Mouse (Mus musculus) neutrophil, adult 65 days (primary cell): ENCODE data around the gene Npcd. TPM values are rescaled to one million over a fixed set of nuclear protein-coding genes. Genes with fewer than 3 reads are reported as not detected.

Experiments used
- total RNA-seq: library from RNA; stranded (reverse); gene quantifications from 2 replicates; pipeline ENCODE4 v1.2.4, GENCODE M21; 2023

The Npcd gene
- total RNA-seq, result not detected in 2 replicates

DNA sequence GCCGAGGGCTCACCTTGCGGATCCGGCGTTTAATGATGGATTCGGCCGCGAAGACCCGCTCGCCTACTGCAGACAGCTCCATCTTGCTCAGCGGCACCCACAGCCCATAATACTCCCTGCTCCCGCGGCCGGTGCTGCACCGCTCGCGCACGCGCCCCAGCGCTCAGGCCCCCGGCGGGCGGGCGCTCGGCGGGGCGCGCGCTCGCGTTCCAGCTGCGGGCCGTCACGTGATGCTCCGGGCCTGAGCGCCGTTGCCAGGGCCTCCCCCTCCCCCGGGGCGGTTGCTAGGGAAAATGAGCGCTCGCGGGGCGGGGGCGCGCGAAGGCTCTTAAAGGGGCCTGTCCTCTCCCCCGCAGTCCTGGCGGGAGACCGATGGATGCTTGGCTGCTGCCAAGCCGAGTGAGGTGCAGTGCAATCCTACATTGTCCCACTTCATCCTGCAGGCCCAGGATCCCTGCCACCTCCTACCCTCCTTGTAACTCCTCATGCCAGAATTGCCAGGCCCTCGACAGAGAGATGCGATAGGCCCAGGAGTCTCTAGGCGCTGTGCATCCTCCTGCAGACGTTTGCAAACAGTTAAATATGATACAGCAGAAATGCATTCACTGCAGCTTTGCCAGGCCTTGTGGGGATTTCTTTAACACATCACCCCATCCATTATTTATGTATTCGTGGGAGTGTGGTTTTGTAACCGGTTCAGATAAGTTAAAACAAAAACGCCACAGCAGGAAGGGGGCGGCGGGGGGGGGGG is at the start of gene Npcd, which contains the start of gene Cbx6:
Gene Npcd, minus strand, starts transcription at position 108 of the 751 bp plus-strand sequence.
Gene Cbx6, minus strand, starts transcription at position 559 of the 751 bp plus-strand sequence.

DNA sequence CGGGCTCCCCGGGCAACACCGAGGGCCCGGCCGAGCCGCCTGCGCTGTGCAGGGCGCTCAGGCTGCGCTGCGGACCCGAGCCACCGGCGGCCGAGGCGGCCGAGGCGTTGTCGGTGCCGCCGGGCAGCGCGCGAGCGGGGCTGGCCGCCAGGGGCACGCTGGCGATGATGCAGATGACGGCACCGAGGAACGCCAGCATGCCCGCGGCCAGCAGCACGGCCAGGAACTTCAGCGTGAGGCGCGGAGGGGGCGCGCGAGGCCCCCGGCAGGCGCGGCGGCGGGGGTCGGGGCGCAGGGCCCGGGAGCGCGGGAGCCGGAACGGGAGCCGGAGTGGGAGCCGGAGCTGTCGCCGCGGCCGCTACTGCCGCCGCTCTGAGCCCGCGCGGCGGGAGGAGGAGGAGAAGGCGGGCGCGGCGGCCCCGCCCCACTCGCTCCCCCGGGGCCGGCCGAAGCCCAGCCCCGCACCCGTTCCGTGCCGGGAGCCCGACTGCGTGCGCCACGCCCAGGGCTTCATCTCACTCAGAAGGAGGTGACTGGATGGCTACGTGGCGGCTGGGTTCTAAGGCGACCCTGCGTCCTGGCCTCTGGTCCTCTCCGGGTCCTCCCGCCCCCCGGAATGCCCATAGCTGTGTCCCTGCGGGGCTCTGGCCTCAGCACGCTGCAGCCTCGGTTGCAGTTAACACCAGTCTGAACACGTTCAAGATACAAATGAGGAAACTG is 29.5 kb downstream of the Npcd start, which contains the start of gene Nptxr:
Gene Nptxr, minus strand, starts transcription at position 415 of the 720 bp plus-strand sequence.

DNA sequence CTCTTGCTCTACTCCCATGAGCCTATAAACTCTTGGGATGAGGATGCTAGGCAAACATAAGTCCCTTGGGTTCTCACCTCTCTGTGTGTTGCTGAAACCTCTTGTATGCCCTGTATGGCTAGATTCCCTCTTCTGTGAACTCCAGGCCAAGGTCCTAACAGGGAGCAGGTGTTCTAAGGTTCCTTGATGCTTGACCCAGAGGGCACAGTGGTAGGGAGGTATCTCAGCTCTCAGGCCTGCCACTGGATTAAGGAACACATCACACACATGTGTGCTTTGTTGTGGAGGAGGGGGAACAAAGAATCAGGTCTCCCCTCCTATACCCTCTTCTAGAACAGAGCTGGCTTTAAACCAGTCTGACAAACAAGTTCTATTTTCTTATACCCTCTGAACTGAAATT is 56.3 kb downstream of the Npcd start, which contains the start of gene Dnal4:
Gene Dnal4, minus strand, starts transcription at position 101 of the 400 bp plus-strand sequence.

DNA sequence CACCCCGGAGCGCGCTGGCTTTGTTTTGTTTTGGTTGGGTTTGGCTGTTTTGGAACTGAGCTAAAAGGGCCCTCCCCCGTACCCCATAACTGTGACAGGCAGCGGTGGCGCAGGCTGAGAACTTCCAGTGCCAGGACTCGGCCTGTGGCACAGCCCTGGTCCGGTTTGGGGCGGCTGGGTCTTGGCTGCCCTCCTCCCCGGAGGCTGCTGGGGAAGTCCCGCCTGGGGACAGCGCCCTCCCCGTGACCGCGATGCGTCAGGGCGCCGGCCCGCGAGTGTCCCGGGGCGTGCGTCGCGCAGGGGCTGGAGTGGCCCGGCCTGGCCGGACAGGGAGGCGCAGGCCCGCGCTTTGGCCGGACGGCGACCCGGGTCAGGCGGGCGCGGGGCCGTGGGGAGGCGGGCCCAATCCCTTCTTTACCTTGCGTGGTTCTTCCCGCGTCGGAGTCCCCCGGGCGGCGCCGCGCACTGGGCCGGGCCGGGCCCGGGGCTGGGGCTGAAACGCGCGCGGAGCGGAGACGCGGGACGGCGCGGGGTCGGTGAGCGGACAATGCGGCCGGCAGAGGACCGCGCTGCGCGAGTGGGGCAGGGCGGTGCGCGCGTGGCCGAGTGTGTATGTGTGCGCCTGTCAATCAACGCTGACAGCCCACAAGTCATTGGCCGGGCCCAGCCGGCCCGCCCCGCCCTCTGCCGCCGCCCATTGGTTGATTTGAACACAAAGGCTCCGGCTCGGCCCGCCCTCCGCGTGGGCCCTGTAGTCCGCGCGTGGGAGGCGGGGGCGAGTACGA is 91.9 kb downstream of the Npcd start, which contains the start of gene Sun2:
Gene Sun2, minus strand, starts transcription at position 616 of the 785 bp plus-strand sequence.

Other genes with a start within 250 kb of the Npcd start
- 0.93 and 1.1 TPM in 2 replicates for gene Dmc1, start 229.1 kb downstream of the Npcd start, total RNA-seq
- gene Fam227a, start 175.3 kb downstream of the Npcd start, total RNA-seq, result 2.2 and 3.6 TPM in 2 replicates
- 18.5 and 21.2 TPM in 2 replicates for gene Cby1, start 175.0 kb downstream of the Npcd start, total RNA-seq
- gene Tomm22, start 163.4 kb downstream of the Npcd start, total RNA-seq, result 98.8 and 117 TPM in 2 replicates
- 24.1 and 31.5 TPM in 2 replicates for gene Josd1, start 146.3 kb downstream of the Npcd start, total RNA-seq
- gene Gtpbp1, start 143.4 kb downstream of the Npcd start, total RNA-seq, result 95.9 and 107 TPM in 2 replicates
- gene Sun2, start 91.7 kb downstream of the Npcd start, total RNA-seq, result 664 and 823 TPM in 2 replicates
- gene Dnal4, start 56.4 kb downstream of the Npcd start, total RNA-seq, result 8.1 and 8.8 TPM in 2 replicates
- 0.09 and 0.25 TPM in 2 replicates for gene Nptxr, start 29.5 kb downstream of the Npcd start, total RNA-seq
- gene Cbx6, start 451 bp upstream of the Npcd start, total RNA-seq, result 2.2 and 2.3 TPM in 2 replicates
- gene Apobec3, start 57.4 kb upstream of the Npcd start, total RNA-seq, result 41.0 and 57.2 TPM in 2 replicates
- gene Cbx7, start 136.9 kb upstream of the Npcd start, total RNA-seq, result 4.6 and 7.0 TPM in 2 replicates
- 0.25 and 0.61 TPM in 2 replicates for gene Pdgfb, start 180.7 kb upstream of the Npcd start, total RNA-seq